Mouse (Mus musculus) small intestine, adult 2 months (tissue): ENCODE data around the gene Cdc37l1. TPM values are rescaled to one million over a fixed set of nuclear protein-coding genes. Genes with fewer than 3 reads are reported as not detected.

Source experiments
- H3K27ac ChIP-seq: fragments of 200-500 bp; 2 replicates; pipeline ENCODE4 v1.5.1; 2012; ENCODE audit warnings: low read depth, low read length, control low read depth, inconsistent platforms; ENCODE audit not compliant: insufficient read depth
- H3K27me3 ChIP-seq: fragments of 200-500 bp; 2 replicates; pipeline ENCODE4 v1.6.1; 2012; ENCODE audit warnings: mild to moderate bottlenecking, moderate library complexity, low read length, inconsistent platforms; ENCODE audit not compliant: control insufficient read depth, insufficient read depth
- H3K36me3 ChIP-seq: fragments of 200-500 bp; 2 replicates; pipeline ENCODE4 v1.6.1; 2012; ENCODE audit warnings: mild to moderate bottlenecking, low read length, control low read depth, inconsistent platforms; ENCODE audit not compliant: control insufficient read depth, insufficient read depth
- H3K4me1 ChIP-seq: fragments of 200-500 bp; 2 replicates; pipeline ENCODE4 v1.6.1; 2012; ENCODE audit warnings: low read length, inconsistent platforms, mixed read lengths; ENCODE audit not compliant: control insufficient read depth, insufficient read depth, insufficient read length
- H3K4me3 ChIP-seq: fragments of 200-500 bp; 2 replicates; pipeline ENCODE4 v1.5.1; 2012; ENCODE audit warnings: low read depth, mild to moderate bottlenecking, control low read depth, inconsistent platforms, low read length, moderate library complexity
- CTCF ChIP-seq: fragments of 200-500 bp; IDR thresholded peaks from 2 replicates; pipeline ENCODE4 v1.5.1; 2012; ENCODE audit warnings: low read depth, mild to moderate bottlenecking, control low read depth, inconsistent platforms, low read length, moderate library complexity, mixed read lengths; ENCODE audit not compliant: insufficient replicate concordance, insufficient read length; ENCODE audit errors: extremely low read depth
- POLR2A ChIP-seq: fragments of 200-500 bp; IDR thresholded peaks from 2 replicates; pipeline ENCODE4 v1.6.1; 2012; ENCODE audit warnings: low read depth, mild to moderate bottlenecking, control low read depth, inconsistent platforms, low read length, moderate library complexity
- WGBS: fragments of 180-500 bp; shearing (Covaris S2); methylation state at CpG from one replicate; pipeline ENCODE4 v1.1.7; 2018; 5-methylcytosine and 5-hydroxymethylcytosine counted together
- polyA plus RNA-seq: library from polyadenylated mRNA; depleted of rRNA; stranded (reverse); fragments of >200 nt; gene quantifications from 2 replicates; pipeline ENCODE4 v1.2.3, GENCODE M21; 2012; rRNA removed

Cdc37l1 gene
- polyA plus RNA-seq, 1 experiment: 2.6 TPM

- H3K27ac ChIP-seq: peak overlapping the region; percentile 99
- TF ChIP-seq POLR2A (no peak), CTCF (no peak)
- H3K4me1 ChIP-seq: peaks cover 22% of the 10 kb centered on the region
- H3K4me3 ChIP-seq: peak overlapping the region; percentile 54
- H3K27me3 ChIP-seq: no peaks in the 10 kb centered on the region
- WGBS: 9% methylated on average over 9 of the region's 9 CpGs
- H3K36me3 ChIP-seq: no peaks in the 10 kb centered on the region
These were observed 74.4 kb downstream of the Cdc37l1 start for GRCm38 (mm10) chr19:29064451-29065102.

- H3K36me3 ChIP-seq: no peaks in the 10 kb centered on the region
- H3K4me1 ChIP-seq: peaks cover 21% of the 10 kb centered on the region
- no peaks in the 10 kb centered on the region for H3K27me3 ChIP-seq
- TF ChIP-seq POLR2A (peak; percentile 93; the same call in 1 of the 2 replicates), CTCF (no peak)
- peak overlapping the region; percentile 96 for H3K27ac ChIP-seq
- H3K4me3 ChIP-seq: peak overlapping the region; percentile 55
- WGBS: 5% methylated on average over 11 of the region's 11 CpGs
These were observed 76.9 kb downstream of the Cdc37l1 start for GRCm38 (mm10) chr19:29066981-29067471.

DNA sequence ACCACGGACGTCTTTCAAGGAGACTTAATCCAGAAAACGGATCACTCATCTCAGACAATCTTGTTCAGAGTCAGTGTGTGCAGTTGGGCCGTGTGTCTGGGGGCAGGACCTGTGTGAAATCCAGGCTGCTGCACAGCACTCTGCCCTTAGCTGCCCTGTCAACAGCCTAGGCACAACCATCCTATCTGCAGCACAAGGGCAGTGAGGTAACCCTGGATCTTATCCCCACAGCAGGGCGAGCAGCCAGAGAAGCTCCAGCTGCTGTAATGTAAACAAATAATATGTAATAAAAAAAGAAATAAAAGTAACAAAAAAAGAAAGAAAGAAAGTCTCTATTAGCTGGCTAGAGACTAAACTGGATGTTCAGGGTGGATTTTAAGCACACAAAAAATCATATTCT, 79.0 kb downstream of the Cdc37l1 start:
- Histone ChIP-seq H3K4me3 (peak overlapping the region; percentile 3; the same call in 1 of the 2 replicates), H3K27ac (no peak overlapping the region), H3K4me1 (peaks cover 21% of the 10 kb centered on the region), H3K36me3 (no peaks in the 10 kb centered on the region), H3K27me3 (no peaks in the 10 kb centered on the region)
- TF ChIP-seq POLR2A: no peak
- no peak for TF ChIP-seq CTCF
- WGBS: 42% methylated on average over 5 of the region's 5 CpGs

- no peak overlapping the region for H3K27ac ChIP-seq
- 49% methylated on average over 6 of the region's 6 CpGs for WGBS
- no peaks in the 10 kb centered on the region for H3K36me3 ChIP-seq
- H3K4me1 ChIP-seq: no peaks in the 10 kb centered on the region
- no peaks in the 10 kb centered on the region for H3K27me3 ChIP-seq
- TF ChIP-seq POLR2A: no peak
- TF ChIP-seq CTCF: no peak
- no peak overlapping the region for H3K4me3 ChIP-seq
These were observed 84.7 kb downstream of the Cdc37l1 start for GRCm38 (mm10) chr19:29074802-29075201.

Other genes with a start within 250 kb of the Cdc37l1 start
- gene Slc1a1, start 155.3 kb upstream of the Cdc37l1 start, polyA plus RNA-seq: 4.4 and 23.4 TPM in 2 replicates
- 15.6 and 27.8 TPM in 2 replicates for gene Plpp6, start 26.4 kb upstream of the Cdc37l1 start, polyA plus RNA-seq
- gene 4430402I18Rik, start 22.6 kb upstream of the Cdc37l1 start, polyA plus RNA-seq: 0.38 and 1.2 TPM in 2 replicates
- gene Ak3, start 57.6 kb downstream of the Cdc37l1 start, polyA plus RNA-seq: 96.9 and 124 TPM in 2 replicates
- gene Rcl1, start 111.0 kb downstream of the Cdc37l1 start, polyA plus RNA-seq: 5.5 and 9.9 TPM in 2 replicates